Mouse (Mus musculus) retina, adult 2 months (tissue): Measurements from ENCODE around the gene Dnaaf5.
A peak's percentile ranks its signal among the peaks of the same experiment; 100 is the strongest.

Experiments used
- DNase-seq: peaks from one replicate; pipeline ENCODE4 v3.0.0-alpha.2; 2012; ENCODE audit warnings: low read depth, low spot score

The Dnaaf5 gene

DNA sequence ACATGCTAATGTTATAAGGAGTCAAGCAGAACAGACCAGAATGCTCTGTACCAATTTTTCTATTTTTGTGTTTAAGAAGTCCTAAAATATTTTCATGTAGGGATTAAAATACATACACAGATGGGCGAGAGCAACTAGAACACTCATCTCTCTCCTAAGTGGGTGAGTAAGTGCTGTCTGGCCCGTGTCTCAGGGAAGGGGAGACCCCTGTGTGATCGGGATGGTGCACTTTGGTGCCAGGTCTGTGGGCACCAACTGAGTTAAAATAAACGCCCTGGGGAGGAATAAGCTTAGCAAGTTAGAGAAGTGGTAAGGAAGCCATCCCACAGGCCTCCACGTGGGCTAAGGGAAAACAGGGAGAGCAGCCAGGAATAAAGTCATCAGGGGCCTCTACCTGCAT is 40.9 kb downstream of the Dnaaf5 start:
- no peak for DNase-seq

DNA sequence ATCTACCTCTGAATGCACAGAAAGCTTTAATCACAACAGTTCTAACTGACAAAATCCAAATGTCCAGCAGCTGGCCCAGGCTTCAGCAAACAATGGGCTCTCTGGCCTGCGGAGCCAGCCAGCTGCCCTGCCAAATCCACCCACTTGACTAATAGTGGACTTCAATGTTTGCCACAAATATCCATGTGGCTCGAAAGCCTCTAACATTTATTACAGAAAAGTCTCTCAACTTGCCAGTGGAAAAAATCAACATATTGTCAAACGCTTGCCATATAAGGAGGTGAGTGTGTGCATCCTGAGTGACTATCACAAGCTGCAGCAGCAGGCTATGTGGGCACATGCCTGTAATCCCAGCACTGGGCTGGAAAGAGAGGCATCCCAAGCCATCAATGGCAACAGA is 48.8 kb downstream of the Dnaaf5 start:
- DNase-seq = no peak

DNA sequence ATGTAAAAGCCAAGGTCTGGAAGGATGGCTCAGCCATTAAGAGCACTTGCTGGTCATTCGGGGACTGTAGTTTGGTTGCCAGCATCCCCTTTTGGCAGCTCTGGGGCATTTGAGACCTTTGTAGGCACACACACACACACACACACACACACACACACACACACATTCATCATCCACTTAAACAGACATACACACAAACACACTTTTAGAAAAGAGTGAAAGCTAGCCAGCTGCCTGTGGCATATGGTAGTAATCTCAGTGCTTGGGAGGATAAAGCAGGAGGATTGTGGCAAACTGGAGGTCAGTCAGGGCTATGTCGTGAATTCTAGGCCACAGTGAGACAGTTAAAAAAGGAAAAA is 49.6 kb downstream of the Dnaaf5 start:
- DNase-seq = no peak

DNA sequence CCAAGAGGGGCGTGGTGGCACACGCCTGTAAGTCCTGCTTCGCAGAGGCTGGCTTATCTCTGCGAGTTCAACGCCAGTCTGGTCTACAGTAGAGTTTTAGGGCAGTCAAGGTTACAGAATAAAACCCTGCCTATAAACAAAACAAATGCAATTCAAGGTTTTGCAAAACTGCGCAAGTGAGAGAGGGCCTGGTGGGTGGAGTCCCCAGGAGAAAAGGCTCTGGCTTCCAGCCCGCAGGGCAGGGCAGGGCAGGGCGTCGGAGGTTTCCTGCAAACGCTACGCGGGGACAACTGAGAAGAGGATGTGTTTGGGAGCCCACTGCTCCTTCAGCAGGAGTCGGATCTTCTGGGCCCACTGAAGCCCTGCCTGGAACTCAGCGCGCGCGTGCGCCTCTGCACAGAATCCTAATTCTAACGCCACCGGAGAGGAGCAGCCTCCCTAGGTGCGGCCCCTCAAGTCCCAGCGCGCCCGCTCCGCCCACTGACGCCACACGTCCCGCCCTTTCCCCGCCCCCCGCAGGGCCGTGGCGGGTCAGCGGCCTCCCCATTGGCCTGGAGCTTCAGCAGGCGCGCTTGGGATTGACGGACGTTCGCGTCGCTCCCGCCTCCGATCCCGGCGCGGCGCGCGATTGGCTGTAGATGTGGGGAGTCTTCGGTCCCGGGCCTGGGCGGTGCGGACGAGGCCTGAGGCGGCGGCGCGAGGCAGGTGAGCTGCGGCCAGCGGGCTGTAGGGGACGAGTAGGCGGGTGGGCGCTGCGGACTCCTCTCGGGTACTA is 50.2 kb downstream of the Dnaaf5 start, which contains the start of gene Sun1:
Gene Sun1, plus strand, starts transcription at position 643 of the 775 bp plus-strand sequence.
- DNase-seq = peak; percentile 88

DNA sequence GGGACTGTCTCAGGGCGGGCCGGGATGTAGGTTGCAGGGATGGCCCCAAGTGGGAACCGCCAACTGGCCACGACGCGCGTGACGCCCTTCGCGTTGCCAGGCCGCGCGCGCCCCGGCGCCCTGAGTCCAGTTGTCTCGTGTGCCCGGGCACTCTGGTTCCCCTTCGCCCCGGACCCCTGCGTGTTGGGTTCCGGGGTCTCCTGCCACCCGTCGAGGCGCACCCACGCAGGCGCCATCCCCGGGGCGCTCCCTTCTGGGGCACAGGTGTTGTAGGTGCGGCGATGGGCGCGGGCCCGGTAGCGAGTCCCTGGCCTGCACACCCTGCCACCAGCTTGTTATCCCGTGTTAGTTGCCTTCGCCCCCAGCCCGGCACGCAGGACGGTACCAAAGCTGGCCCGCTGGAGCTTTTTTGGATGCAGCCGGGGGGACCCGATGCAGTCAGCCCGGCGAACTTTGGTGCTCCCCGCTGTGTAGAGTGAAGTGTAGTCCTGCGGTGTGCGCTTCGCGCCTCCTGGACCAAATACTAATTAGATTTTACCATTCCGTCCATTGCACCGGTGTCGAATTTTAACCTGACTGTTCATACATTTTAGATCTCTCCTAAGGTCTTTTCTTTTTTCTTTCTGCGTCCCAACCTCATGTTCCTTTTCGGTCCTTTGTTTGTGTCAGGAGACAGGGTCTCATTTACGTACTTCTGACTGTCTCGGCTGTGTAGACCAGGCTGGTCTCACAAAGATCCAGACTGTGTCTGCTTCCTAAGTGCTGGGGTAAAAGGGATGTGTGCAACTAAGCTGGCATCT is 50.9 kb downstream of the Dnaaf5 start:
- no peak for DNase-seq

DNA sequence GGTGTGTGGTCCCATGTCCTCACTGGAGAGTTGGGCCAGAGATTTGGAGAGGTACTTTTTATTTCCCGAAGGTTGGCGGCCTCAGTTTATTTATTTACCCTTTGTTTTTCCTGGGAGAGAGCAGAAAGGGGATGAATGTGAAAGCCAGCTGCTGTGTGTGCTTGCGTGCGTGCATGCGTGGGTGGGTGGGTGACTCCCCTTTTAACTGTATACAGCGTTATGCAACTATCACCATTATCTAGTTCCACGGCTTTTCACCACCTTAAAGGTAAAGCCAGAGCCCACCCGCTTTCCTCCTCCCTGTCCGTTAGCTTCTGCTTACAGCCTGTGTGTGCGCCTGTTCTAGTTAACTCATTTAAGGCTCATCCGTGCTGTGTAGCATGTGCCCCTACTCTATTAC is 52.1 kb downstream of the Dnaaf5 start:
- DNase-seq = no peak

DNA sequence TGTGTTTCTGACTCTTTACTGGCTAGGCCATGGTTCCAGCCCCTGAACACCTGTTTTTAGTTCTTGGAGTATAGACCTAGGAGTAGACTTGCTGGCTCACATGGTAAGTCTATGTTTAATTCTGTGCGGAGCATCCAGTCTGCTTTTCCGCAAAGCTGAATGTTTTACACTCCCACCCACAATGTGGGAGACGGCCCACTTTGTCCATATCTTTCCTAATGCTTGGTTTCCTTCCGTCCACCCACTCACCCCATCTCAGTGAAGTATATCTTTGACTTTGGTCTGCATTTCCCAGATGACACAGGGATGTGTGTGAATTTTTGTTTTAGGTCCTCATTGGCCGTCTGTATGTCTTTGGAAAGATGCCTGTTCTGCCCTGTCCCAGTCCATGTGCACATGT is 53.3 kb downstream of the Dnaaf5 start:
- no peak for DNase-seq

DNA sequence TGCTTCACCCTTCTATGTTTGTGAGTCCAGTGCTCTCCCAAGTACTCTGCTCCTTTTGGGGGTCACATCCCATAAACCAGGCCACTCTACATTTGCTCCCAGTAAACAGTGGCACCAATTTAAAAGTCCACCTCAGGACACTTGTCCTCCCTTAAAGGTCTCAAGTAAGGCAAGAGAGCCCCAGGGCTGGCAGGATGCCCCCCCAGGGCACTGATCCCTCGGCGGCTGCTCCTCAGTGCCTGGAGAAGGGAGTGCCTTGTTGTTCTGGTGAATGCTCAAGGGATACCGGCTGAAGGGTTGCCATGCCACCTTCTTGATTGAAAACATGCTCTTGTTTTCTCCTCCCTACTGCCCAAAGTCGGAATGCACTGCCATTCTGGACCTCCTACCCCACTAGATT is 56.1 kb downstream of the Dnaaf5 start:
- DNase-seq = no peak

DNA sequence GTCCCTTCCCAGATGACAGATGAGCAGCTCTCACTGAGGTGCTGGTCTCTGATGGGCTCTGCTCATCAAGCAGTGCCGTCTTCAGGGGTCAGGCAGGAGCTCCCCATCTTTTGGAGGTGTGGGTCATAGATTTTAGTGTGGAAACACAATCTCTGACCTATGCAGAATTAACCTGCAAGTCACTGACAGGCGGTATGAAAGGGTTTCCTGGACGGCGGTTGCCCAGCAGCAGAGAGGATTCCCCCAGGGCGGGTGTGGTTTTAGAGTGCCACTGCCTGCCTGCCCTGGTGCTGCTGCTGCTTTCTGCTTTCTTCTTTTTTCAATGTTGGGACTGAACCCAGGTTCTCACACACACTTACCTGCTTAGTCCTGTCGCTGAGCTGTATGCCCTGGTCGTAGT is 56.5 kb downstream of the Dnaaf5 start:
- DNase-seq = no peak

DNA sequence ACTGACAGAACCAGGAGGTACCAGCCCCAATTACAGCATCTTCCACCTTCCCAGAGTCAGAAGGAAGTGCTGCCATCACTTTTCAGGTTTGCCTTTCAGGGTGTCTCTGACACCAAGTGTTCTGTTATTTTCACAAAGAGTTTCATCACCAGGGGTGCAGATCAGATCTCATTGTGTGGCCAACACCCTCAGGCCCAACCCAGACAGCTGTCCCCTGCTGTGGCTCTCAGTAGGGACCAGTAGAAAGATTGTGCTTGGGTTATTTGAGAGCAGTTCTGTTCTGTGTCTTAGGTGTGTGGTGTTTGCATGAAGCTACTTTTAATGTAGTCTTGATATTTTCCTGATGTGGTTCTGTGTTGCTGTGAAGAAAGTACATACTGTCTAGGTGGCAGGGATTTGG is 58.2 kb downstream of the Dnaaf5 start:
- no peak for DNase-seq

DNA sequence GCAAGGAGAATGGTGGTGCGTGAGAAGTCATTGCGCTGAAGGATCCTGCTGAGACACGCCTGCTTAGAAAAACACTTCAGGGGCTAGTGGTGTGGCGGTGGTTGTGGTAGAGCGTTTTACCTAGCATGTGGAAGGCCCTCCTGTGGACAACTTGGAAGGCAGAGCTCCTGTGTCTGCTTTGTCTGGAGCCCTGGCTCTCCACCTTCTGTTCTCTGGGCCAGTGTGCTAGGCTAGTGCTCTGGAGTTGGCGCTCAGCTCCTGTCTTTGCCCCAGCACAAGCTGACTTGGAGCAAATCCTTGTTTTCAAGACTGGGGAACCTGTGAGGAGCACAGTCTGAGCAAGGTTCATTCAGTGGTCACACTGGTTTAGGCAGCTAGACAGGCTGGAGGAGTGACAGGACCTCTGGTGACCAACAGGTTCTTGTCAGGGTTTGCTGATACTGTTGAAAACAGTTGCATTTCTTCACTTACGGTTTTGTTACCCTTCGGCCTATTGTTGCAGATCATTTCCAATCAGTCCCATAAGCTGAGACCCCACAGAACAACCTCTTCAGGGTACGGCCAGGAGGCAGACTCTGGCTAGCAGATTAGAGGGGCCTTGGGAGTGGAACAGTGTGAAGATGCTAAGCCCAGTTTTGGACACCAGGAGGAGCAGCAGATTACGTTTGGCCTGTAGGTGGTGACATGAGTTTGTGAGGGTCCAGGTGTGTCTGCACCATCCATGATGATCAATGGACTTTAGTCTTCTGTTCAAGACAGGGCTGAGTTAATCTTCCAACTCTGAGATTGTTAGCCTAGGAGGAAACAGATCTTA is 59.1 kb downstream of the Dnaaf5 start:
- DNase-seq = no peak

DNA sequence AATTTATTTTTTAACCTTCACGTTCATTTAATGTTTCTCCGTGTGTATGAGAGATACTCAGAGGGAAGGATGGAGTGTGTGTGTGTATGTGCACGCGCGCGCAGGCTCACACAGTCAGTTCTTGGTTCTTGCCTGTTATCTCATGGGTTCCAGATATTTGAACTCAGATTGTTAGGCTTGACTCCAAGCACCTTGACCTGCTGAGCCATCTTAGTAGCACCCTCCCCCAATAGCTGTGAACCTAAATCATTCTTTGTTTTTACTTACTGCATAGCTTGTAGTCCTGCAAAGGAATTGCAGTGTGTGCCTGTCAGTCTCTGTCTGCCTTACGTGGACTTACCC is 59.6 kb downstream of the Dnaaf5 start:
- DNase-seq = no peak

DNA sequence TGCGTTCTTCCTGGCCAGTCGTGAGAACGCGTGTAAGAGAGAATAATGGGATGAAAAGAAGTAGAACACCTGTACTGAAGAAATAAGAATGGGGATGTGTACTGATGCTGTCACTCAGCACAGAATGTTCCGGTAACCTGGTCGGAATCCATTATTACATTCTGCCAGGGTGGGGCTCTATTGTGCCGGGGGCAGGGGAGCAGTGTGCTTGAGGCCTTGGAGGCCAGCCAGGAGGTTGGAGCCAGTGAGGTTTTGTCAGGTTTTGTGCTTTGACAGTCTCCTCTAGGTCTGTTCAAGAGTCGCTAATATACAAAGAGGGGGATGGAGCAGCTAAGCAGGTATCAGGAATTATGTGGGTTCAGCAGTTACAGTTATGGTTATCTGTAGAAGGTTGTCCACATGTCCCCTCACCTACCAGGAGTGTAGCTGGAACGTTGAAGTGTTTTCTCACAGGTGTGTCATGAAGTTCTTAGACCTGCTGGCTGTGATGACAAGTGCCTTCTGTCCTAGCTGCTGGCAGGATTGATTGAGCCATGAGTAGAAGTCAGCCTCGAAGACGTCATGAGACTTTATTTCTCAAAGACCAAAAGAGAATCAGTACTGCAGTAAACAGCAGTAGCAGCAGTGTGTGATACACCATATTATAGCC is 61.8 kb downstream of the Dnaaf5 start:
- DNase-seq = no peak

DNA sequence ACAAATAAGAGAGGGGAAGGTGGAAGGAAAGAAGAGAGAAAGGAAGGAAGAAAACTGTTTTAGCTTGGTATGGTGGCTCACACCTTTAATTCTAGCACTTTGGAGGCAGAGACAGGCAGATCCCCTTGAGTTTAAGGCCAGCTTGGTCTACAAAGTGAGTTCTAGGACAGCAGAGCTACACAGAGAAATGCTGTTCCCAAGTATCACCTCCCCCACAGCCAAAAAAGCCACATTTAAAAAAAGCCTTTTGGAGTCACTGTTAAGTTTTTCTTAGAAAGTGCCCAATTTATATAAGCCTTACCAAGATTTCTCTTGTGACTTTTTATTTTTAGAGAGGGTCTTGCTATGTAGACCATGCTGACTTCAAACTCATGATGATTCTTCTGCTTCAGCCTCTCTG is 64.3 kb downstream of the Dnaaf5 start:
- DNase-seq = no peak

DNA sequence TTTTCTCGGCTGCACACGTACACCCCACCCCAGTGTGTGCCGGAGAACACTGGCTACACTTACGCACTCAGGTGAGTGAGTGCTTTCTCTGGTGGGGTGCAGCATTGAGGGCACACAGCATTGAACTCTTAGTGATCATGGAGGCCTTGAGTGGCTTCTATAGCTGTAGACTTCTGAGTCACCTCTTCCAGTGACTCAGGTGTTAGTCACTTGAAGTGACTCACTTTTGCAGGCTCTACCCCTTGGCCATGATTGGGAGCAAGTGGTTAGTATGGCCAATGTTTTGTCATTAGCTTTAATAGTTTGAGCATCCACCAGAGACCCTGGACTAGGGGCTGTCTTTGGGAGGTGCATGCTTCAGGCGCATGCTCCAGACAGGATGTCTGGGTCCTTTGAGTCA is 65.2 kb downstream of the Dnaaf5 start:
- no peak for DNase-seq

DNA sequence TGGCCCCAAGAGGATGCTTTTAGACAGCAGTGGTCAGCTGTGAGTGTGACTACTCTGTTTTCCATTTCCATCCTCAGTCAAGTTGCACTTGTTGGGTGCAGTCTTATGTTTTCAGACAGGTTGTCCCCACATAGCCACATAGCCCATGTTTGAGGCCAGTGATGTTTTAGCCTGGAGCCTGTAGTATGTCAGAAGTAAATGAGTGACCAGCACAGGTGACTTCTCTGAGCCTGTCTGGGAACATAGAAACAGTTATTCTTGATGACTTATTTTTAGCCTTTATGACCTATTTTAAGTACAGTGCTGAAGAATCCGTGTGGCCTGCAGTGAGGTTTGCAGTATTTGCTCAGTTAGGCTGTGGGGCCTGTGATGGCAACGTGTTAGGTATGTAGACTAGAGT is 66.1 kb downstream of the Dnaaf5 start:
- no peak for DNase-seq

DNA sequence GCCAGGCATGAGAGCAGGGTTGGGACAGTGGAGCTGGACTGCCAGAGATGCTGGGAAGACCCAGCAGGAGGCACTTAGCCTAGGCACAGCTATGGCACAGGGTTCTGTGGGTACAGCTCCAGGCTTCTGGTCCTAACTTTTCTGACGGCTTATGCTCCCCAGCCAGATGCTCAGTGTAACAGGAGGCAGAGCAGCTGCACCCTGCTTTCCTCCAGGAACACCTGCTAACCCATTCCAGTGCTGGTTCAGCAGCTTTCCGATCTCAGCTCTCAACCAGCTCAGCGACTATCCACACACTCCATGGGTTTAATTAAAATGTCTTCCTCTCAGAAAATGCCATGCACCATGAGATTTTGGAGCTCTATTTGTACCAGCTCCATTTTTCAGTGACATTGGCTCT is 66.8 kb downstream of the Dnaaf5 start:
- no peak for DNase-seq

DNA sequence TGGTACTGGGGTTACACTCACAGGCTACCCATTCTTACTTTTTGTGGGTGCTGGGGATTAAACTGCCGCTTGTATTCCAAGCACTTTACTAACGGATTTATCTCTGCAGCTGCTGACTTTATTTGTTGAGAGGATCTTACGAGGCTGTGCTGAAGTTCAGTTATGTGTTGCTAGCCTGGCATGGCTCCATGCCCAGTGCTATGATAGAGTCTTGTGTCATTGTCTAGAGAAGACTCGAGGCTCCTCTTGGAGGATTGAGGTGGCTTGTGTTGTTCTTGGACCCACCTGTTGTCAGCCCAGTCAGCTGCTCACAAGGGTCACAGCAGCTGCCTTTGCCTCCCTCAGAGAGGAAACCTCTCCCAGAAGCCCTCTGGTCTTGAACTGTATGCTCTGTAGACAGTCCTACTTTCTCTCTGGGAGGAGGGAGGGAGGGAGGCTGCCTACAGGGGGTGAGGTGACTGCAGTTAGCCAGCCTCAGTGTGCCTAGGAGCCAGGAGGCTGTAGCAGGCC is 70.0 kb downstream of the Dnaaf5 start:
- DNase-seq = no peak

DNA sequence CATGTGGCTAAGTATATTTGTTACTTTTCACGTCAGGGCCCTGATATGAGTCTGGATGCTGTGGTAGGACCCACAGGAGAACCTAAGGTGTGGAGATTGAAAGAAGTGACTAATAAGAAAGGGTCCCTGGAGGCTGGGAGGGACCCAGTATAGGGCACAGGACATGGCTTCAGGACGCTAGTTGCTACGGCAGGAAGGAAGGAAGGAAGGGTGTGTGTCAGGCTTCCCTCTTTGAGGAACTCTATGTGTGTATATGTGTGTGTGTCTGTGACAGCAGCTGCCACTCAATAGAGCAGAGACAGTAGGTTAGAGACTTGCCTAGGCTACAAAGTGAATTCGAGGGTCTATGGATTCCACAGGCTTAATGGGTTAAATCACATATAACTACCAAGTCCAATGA is 70.6 kb downstream of the Dnaaf5 start:
- DNase-seq = no peak

DNA sequence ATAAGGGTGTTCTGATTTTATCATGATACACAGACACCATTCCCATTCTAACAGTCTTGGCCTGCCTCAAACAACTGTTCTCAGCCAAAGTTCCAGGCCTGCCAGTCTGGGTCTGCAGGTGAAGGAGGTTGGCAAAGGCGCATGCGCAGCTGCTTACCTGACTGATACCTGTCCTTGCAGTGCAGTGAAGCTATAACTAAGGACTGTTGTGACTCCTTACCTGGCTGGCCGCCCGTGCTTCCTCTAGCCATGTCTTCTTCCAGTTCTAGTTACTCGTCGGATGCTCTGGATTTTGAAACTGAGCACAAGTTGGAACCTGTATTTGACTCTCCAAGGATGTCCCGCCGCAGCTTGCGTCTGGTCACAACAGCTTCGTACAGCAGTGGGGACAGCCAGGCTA is 73.3 kb downstream of the Dnaaf5 start:
- DNase-seq = no peak

DNA sequence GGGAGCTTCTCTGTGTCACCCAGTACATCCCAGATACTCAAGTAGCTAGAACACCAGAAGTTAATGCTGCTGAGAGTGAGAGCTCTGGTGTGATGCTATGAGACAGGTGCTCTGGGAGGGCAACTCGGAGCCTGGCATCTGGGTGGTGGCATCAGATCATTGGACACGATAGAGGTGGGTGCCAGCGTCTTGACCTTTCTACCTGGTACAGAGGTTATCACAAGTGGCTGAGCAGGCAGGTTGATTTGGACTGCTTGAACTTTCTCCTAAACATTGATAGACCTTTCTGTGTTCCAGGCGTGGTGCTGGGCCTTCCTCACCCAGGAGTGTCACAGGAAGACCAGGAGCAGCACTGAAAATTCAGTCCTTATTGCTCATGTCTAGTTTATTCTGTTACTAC is 77.2 kb downstream of the Dnaaf5 start:
- DNase-seq = no peak

DNA sequence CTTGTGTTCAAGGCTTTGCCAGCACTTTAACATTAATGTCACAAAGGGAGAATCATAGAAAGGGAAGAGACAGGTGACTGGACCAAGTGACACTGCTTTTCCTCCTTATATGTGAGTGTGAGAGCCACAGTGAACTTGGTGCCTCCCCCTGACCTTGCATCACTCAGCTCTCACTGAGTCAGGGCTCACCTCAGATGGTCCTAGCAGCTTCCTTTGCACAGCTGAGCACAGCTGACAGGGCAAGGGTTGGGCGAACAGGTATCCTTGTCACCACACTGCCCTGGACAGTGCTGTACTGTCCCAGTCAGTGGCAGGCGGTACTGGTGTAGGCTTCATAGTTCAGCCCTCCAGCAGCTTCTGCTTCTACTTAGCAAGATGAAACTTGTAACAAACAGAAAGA is 77.6 kb downstream of the Dnaaf5 start:
- no peak for DNase-seq
